8 mouse cellular contexts compared by ENCODE assay signal in genomic region chr12:80131359-80132249, GRCm38 (mm10). TPM values are rescaled to one million over a fixed set of nuclear protein-coding genes. Genes with fewer than 3 reads are reported as not detected.
A peak's percentile ranks its signal among the peaks of the same experiment; 100 is the strongest.
DNase-seq lines count a peak whose midpoint lies in the region; ATAC-seq and TF ChIP-seq lines count a peak whose summit lies in the region.

No protein-coding gene starts in this region.

- peak overlapping the region; percentile 98 for H3K27ac ChIP-seq in layer of hippocampus, adult 2 months
- peak overlapping the region; percentile 99 for H3K27ac ChIP-seq in bone marrow, adult 2 months (ENCODE audit: control insufficient read depth, insufficient read depth, low read depth, low read length, poor library complexity)
- H3K27ac ChIP-seq in hindbrain, embryonic 10.5 days = peak overlapping the region; percentile 100
- H3K27ac ChIP-seq in liver, postnatal 0 days (ENCODE audit: low read depth) = peak overlapping the region; percentile 98

- WGBS in bone marrow, adult 2 months = 48% methylated on average over 17 of the region's 17 CpGs
- 58% methylated on average over 17 of the region's 17 CpGs for WGBS in hindbrain, embryonic 10.5 days
- WGBS in liver, postnatal 0 days (ENCODE audit: insufficient replicate concordance) = 53% methylated on average over 17 of the region's 17 CpGs

- no peak for TF ChIP-seq EP300 in liver, postnatal 0 days (IDR thresholded peaks at IDR 0.05; ENCODE audit: low read depth)

- H3K4me3 ChIP-seq in layer of hippocampus, adult 2 months = peak overlapping the region; percentile 77
- peak overlapping the region; percentile 73 for H3K4me3 ChIP-seq in bone marrow, adult 2 months (replicated peaks; ENCODE audit: control insufficient read depth, low read depth, low read length)
- H3K4me3 ChIP-seq in hindbrain, embryonic 10.5 days = peak overlapping the region; percentile 71
- peak overlapping the region; percentile 66 for H3K4me3 ChIP-seq in liver, postnatal 0 days (ENCODE audit: low read depth, low read length)

- no peak for TF ChIP-seq POLR2A in bone marrow, adult 2 months (IDR thresholded peaks at IDR 0.05; ENCODE audit: borderline replicate concordance, control insufficient read depth, low read depth, low read length)

- H3K27me3 ChIP-seq in hindbrain, embryonic 10.5 days (ENCODE audit: insufficient read depth, poor library complexity, severe bottlenecking) = 0 out of 2 replicates have a peak, but pooled peaks cover 9% of the 10 kb centered on the region
- H3K27me3 ChIP-seq in liver, postnatal 0 days (ENCODE audit: insufficient read depth, low read length) = no peaks in the 10 kb centered on the region

- peak; percentile 69 for ATAC-seq in liver, postnatal 0 days

- peak overlapping the region; percentile 86 for H3K9ac ChIP-seq in liver, postnatal 0 days (replicated peaks)

- H3K4me2 ChIP-seq in liver, postnatal 0 days (ENCODE audit: low read depth, low read length) = peak overlapping the region; percentile 82

- H3K4me1 ChIP-seq in bone marrow, adult 2 months (ENCODE audit: control insufficient read depth, insufficient read depth, low read length) = peaks cover 13% of the 10 kb centered on the region
- H3K4me1 ChIP-seq in hindbrain, embryonic 10.5 days (replicated peaks) = peaks cover 40% of the 10 kb centered on the region
- H3K4me1 ChIP-seq in liver, postnatal 0 days (ENCODE audit: insufficient read depth) = peaks cover 37% of the 10 kb centered on the region

- DNase-seq in layer of hippocampus, adult 2 months (ENCODE audit: low spot score in 2 of 2) = no peak
- DNase-seq in layer of hippocampus, postnatal 25 days (ENCODE audit: extremely low spot score in 1 of 2, low spot score in 1 of 2) = no peak
- DNase-seq in hindbrain, embryonic 10.5 days (ENCODE audit: low spot score) = peak; percentile 25
- no peak for DNase-seq in liver, postnatal 0 days
- DNase-seq in thymus, postnatal 4 days = peak; percentile 37
- DNase-seq in MN1 (ENCODE audit: low spot score) = no peak
- DNase-seq in frontal cortex, postnatal 25 days (ENCODE audit: low spot score in 2 of 2) = no peak

- TF ChIP-seq CTCF in layer of hippocampus, adult 2 months (conservative IDR thresholded peaks at IDR 0.05) = no peak
- TF ChIP-seq CTCF in bone marrow, adult 2 months (IDR thresholded peaks at IDR 0.05; ENCODE audit: control insufficient read depth, insufficient read depth, low read length) = no peak
- no peak for TF ChIP-seq CTCF in liver, postnatal 0 days (IDR thresholded peaks at IDR 0.05; ENCODE audit: low read depth)

- H3K9me3 ChIP-seq in hindbrain, embryonic 10.5 days = no peaks in the 10 kb centered on the region
- no peaks in the 10 kb centered on the region for H3K9me3 ChIP-seq in liver, postnatal 0 days (ENCODE audit: low read length)

- H3K36me3 ChIP-seq in hindbrain, embryonic 10.5 days = peaks cover 12% of the 10 kb centered on the region; the same call in 1 of the 2 replicates
- peaks cover under 1% of the 10 kb centered on the region; the same call in 1 of the 2 replicates for H3K36me3 ChIP-seq in liver, postnatal 0 days (replicated peaks; ENCODE audit: insufficient read depth, low read length)

RNA-seq across cellular contexts. Expression of gene Zfp36l1, which starts 18.8 kb away (rescaled TPM):
- total RNA-seq in layer of hippocampus, adult 2 months (2021) = 10 to 100 TPM; 35.2 to 39.4 TPM
- 10 to 100 TPM; 37.2 to 40.8 TPM for total RNA-seq in layer of hippocampus, postnatal 25 days (2021)
- polyA plus RNA-seq in bone marrow, adult 2 months (2011; ENCODE audit: insufficient read depth, insufficient read length, low replicate concordance, missing spikeins) = 20.1 and 33.6 TPM in 2 replicates
- 106 and 117 TPM in 2 replicates for polyA plus RNA-seq in hindbrain, embryonic 10.5 days (2016; fragmentation: Nextera tagmentation; extraction: Ambion mirVana)
- 42.0 and 45.7 TPM in 2 replicates for polyA plus RNA-seq in liver, postnatal 0 days (2015; fragmentation: Nextera tagmentation; extraction: Ambion mirVana)

Comparison
In these comparisons a context has a peak if more than half of its experiments do, and no peak if none do; other contexts are left out.
1. DNase-seq: peak in hindbrain, embryonic 10.5 days (single experiment) and thymus, postnatal 4 days (single experiment); none in layer of hippocampus, adult 2 months (0 of 2), layer of hippocampus, postnatal 25 days (0 of 2), liver, postnatal 0 days (single experiment), MN1 (single experiment) and frontal cortex, postnatal 25 days (0 of 2).
2. Peak in every context shown above with its lines, with median percentiles within 50 percentile points of each other: H3K27ac ChIP-seq and H3K4me3 ChIP-seq.